Mouse (Mus musculus) left cerebral cortex, postnatal 4 days (tissue): ENCODE data around the gene Zc3h12b. TPM values are rescaled to one million over a fixed set of nuclear protein-coding genes. Genes with fewer than 3 reads are reported as not detected.
A peak's percentile ranks its signal among the peaks of the same experiment; 100 is the strongest.
"Not testable (repeated sequence)": the region's sequence is repeated elsewhere in the genome, so short reads cannot be mapped to it uniquely, and the experiment has no call there.

Experiments
- DNase-seq: peaks from one replicate; pipeline ENCODE4 v3.0.0-alpha.2; 2022
- intact Hi-C: fragments of 180-260 bp; cut with DNase I; formaldehyde crosslinking; loops from one replicate; pipeline ENCODE4 v1.15.1; 2025
- total RNA-seq, 2 experiments: library from RNA; stranded (reverse); gene quantifications; 2 replicates each; pipeline ENCODE4 v1.2.3; 2021

Zc3h12b gene
- total RNA-seq = 10 to 100 TPM; 19.2 to 20.9 TPM

DNA sequence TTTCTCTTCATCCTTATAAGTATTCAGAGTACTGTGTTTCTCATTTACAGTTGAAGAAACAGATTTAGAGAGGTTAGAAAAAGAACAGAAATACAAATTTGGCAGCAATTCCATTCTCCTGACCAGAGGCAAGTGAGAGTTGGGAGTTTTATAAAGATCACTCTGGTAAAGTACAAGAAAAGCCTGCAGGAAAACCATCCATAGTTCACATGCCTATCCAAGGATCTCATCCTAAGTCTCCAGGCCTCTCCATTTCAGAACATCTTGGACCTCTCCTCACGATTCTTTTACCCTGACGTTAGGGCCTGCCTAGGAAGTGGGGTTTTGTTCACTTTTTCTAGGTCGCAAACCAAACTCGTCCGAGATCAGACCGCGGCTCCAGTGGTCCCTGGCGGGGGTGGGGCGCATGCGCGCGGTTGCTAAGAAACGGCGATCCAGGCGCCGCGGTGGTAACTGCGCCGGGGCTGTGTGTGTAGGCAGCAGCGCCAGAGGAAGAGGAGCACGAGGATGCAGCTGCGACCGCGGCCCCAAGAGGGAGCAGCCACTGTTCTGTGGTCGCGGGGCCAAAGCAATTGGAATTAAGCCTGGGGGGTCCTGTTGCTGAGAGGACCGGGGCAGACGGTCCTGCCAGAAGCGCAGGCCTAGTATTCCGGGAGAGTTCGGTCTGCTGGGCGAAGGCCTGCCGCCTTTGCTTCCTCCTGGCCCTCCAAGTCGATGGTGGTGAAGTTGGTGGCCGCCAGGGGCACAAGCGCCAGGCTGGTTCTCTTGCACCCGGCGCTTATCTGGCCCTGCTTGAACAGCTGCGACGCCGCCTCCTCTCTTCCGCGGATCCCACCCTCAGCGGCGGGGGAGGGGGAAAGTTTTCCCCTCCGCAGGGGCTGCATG is at the start of gene Zc3h12b:
TSS of gene Zc3h12b (plus strand) at position 452 of the 885 bp plus-strand sequence.
- intact Hi-C loops = loop anchor here (10.0 kb wide), 1 partner anchor 243 kb away; the partner anchor contains the start of gene Las1l
- peak; percentile 81 for DNase-seq

- no peak for DNase-seq
- intact Hi-C loops = no loop called here
These were observed 29.3 kb upstream of the Zc3h12b start for GRCm38 (mm10) chrX:95682206-95682605.

GRCm38 (mm10) chrX:95687119-95687518 is 24.4 kb upstream of the Zc3h12b start:
- no peak for DNase-seq
- intact Hi-C loops = no loop called here

- DNase-seq = peak; percentile 0
- intact Hi-C loops = no loop called here
These were observed 26.8 kb downstream of the Zc3h12b start for GRCm38 (mm10) chrX:95738253-95738652.

GRCm38 (mm10) chrX:95795881-95796280 is 84.4 kb downstream of the Zc3h12b start:
- no peak for DNase-seq
- intact Hi-C loops = no loop called here

- intact Hi-C loops = no loop called here
- no peak for DNase-seq
These were observed 90.3 kb downstream of the Zc3h12b start for GRCm38 (mm10) chrX:95801790-95802189.

DNA sequence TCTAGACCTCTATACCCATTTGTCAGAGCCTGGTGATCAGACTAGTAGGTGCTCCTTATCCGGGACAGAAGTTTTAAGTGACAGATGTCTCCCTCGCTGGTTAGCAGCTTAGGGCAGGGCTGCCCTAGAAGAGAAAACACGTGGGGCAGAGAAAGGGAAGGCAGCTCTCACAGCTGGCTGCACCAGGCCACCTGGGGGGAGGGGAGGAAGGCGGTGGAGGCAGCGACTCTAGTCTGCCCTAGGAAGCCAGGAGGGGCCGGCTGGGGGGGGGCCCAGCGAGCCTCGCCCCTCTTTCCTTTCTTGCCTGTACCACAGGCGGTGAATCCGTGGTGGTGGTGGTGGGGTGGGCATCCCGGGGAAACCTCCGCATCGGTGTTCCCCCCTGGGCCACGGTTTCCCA is 141.3 kb downstream of the Zc3h12b start:
- intact Hi-C loops = no loop called here
- no peak for DNase-seq

- DNase-seq = no peak
- intact Hi-C loops = no loop called here
These were observed 169.6 kb downstream of the Zc3h12b start for GRCm38 (mm10) chrX:95881111-95881510.

GRCm38 (mm10) chrX:95902716-95903115 is 191.2 kb downstream of the Zc3h12b start:
- intact Hi-C loops = no loop called here
- DNase-seq = no peak

DNA sequence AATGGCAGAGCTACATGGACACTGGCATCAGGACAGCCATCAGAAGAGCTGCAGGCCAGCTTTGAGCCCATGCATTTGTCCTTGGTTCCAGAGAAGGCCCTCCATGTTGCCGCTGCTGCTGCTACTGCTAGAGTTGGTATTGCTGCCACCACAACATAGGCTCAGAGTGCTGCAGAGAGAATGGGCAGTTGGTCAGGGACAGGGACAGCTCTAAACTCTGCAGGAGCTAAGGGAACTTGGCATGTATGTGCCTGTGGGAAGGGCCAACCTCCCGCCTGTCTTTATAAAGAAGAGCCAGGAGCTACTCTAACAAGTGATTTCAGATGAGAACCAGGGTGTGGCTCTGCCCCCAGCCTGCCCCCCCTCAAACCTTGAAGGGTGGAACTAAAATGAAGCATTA is 224.0 kb downstream of the Zc3h12b start:
- intact Hi-C loops = no loop called here
- DNase-seq = no peak

- intact Hi-C loops = no loop called here
- DNase-seq = no peak
These were observed 234.0 kb downstream of the Zc3h12b start for GRCm38 (mm10) chrX:95945496-95945895.

DNA sequence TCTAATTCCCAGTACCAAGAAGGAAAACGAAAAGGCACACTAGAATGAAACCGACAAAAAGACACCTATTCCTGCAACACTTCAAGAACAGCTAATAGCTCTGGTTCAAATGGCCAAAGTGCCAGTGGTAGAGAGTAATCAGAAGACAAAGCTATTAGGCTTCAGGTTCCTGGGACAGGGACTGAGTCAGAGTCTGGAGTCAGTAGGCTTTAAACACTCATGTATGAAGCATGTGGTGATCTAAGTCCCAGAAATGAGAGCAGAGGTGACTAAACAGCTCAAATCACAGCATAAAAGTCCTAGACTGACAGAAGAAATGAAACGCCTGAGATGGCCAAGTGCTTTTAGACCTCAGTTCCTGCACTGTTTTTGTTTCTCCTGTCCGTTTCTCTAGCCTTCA is 236.7 kb downstream of the Zc3h12b start:
- no peak for DNase-seq
- intact Hi-C loops = no loop called here

GRCm38 (mm10) chrX:95950776-95951175 is 239.3 kb downstream of the Zc3h12b start:
- intact Hi-C loops = loop anchor here (10.0 kb wide), 1 partner anchor 236 kb away; the partner anchor contains the start of gene Zc3h12b
- DNase-seq = peak; percentile 33

GRCm38 (mm10) chrX:95956497-95957293 is 245.2 kb downstream of the Zc3h12b start, which contains the start of gene Las1l:
TSS of gene Las1l (minus strand) at chrX:95956962.
- intact Hi-C loops = loop anchor here (10.0 kb wide), 1 partner anchor 242 kb away; the partner anchor contains the start of gene Zc3h12b
- DNase-seq = peak; percentile 89

DNA sequence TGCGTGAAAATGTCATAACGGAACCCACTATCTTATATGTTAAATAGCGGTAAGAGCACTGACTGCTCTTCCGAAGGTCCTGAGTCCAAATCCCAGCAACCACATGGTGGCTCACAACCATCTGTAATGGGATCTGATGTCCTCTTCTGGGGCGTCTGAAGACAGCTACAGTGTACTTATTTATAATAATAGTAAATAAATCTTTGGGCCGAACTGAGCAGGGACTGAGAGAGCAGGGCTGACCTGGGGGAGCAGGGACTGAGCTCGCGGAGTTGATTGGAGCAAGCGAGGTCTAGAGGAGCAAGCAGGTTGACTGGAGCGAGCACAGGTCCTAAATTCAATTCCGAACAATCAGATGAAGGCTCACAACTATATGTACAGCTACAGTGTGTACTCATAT is 246.0 kb downstream of the Zc3h12b start:
- intact Hi-C loops = loop anchor here (10.0 kb wide), 1 partner anchor 243 kb away; the partner anchor contains the start of gene Zc3h12b
- not testable (repeated sequence) for DNase-seq

DNA sequence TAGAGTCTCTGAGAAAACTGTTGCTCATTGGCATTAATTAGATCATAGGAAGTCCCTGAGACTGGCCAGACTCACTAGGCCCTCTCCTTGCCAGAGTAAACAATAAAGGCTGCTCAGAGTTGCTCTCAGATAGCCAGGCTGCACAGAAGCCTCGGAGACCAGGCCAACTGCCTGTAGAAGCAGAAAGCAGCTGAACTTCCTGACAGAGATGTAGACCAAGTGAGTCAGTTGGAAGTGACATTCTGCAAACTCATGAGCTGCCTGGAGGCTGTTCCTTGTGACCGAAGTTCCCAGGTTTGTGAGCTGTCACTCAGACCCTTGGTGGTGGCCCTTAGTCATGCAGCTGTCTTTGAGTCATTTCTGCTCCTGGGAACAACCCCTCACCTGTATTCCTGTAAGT is 251.9 kb downstream of the Zc3h12b start:
- intact Hi-C loops = no loop called here
- no peak for DNase-seq

- intact Hi-C loops = no loop called here
- no peak for DNase-seq
These were observed 253.6 kb downstream of the Zc3h12b start for GRCm38 (mm10) chrX:95965036-95965435.

DNA sequence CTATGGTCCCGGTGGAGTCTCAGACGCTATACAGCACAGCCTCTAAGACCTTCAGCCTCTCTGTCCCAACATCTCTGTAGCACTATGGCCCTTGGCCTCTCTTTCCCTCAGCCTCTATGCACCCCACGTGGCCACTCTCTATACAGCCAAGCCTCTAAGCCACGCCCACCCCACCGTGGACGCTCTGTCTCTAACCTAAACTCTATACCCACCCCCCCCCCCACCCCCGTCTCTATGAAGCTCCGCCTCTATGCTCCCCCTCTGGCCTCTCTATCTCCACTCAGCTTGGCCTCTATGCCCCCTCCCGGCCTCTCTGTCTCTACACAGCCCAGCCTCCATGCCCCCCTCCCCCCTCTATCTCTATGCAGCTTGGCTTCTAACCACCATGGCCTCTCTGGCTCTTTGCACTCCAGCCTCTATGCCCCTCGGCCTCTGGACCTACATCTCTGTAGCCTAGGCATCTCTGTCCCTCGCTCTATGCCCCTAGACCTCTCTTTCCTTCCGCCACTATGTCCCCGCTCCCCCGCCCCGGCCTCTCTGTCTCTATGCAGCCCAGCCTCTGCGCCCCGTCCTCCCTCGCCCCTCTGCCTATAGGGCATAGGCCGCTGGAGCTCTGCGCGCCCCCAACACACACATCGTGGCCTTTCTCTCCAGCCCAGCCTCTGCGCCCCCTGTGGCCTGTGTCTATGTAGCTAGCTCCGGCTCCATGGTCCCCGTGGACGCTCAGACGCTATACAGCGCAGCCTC is 256.5 kb downstream of the Zc3h12b start:
- peak; percentile 80 for DNase-seq
- intact Hi-C loops = no loop called here

GRCm38 (mm10) chrX:95968594-95968965 is 257.1 kb downstream of the Zc3h12b start:
- DNase-seq = peak; percentile 87
- intact Hi-C loops = no loop called here

DNA sequence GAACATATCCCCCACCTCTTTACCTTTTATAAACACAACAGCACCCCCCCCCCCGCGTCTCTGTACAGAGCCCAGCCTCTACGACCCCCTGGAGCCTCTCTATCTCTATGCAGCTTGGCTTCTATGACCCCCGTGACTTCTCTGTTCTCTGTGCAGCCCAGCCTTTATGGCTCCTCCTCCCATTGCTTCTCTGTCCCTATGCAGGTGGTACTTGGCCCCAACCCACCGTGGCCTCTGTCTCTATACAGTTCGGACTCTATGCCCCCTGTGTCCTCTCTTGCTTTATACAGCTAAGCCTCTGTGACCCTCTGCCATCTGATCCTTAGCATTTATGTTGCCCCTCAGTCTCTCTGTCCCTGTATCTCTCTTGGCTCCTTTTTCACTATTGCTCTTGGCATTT is 257.6 kb downstream of the Zc3h12b start:
- no peak for DNase-seq
- intact Hi-C loops = no loop called here

DNA sequence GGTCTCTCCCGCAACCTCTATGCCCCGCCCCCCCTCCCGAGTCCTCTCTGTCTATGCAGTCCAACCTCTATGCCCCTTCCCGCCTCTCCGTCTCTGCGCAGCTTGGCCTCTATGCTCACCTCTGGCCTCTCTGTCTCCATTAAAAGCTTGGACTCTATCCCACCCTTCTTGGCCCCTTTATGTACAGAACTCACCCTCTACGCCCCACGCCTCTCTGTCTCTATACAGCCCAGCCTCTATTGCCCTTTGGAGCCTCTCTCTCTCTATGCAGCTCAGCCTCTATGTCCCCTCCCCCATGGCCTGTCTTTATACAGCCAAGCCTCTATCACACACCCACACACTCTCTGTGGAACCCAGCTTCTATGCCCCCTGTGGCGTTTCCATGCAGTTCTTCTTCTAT is 258.5 kb downstream of the Zc3h12b start:
- intact Hi-C loops = no loop called here
- no peak for DNase-seq
